Mouse (Mus musculus) common myeloid progenitor, adult 5-6 weeks (primary cell): ENCODE data around the gene Cttnbp2. TPM values are rescaled to one million over a fixed set of nuclear protein-coding genes. Genes with fewer than 3 reads are reported as not detected.

ENCODE experiments used
- ATAC-seq: replicated peaks from 2 replicates; pipeline ENCODE4 v1.8.0; 2016; ENCODE audit warnings: low read depth, mild to moderate bottlenecking, moderate TSS enrichment, inconsistent platforms; ENCODE audit not compliant: poor library complexity, severe bottlenecking
- total RNA-seq: library from RNA; stranded (forward); fragments of 200-1000, 187-1606 nt; gene quantifications from 2 replicates; pipeline ENCODE4 v1.2.3, GENCODE M21; 2017

Gene Cttnbp2
- total RNA-seq, 1 experiment from 2014 or later = not detected

GRCm38 (mm10) chr6:18349153-18349858 lies 165.3 kb downstream of the Cttnbp2 start:
- ATAC-seq = no peak

DNA sequence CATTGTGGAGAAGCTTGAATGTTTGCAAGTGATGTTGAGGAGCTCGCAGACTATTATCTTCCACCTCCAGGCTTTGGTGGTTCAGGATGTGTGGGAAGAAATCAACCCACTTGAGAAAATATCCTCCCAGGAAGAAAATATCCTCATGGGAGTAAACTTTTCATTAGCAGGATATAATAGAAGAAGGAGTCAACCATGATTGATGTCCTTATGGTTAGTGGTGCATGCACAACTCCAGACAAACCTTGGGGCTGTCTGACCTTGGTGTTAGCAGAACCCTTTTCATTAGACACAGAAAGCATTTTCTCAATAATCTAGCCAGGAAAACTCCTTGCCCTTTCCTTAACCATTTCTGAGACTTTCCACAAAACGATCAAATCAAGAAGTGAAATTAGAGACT lies 170.4 kb downstream of the Cttnbp2 start:
- ATAC-seq = no peak

DNA sequence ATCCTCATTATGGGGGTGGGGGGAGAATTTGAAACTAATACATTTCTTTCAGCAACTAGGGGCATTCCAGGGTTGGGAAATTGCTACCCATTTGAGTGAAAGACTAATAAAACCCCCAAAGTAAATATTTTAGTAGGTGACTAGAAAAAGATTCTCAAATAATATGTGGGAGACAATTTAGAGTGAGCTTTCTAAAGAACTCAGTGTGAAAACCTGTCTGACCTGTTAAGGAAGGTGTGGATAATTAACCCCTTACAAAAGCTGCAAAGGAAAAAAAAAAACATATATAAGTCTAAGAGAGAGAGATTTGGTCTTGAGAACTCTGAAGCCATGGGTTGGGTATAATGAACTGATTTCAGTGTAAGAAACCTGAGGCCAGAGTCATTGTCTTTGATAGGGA lies 176.3 kb downstream of the Cttnbp2 start:
- ATAC-seq = no peak

DNA sequence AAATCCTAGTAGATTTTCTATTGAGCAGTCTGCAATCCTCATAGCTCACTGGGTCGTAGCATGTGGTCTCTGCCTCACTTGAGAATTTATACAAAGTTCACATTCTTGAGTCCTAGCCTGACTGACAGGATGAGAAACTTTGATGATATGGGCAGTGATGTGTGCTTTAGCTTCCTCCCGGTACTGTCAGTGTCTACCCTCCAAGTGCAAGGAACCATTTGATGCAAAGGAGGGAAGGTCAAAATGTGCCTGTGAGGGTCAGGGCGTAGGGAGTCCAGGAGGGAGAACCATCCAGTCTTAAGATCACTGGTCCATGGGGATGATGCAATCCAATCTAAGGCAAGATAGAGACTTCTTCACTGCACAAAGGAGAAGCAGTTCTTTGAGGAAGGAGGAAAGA lies 179.2 kb downstream of the Cttnbp2 start:
- no peak for ATAC-seq

DNA sequence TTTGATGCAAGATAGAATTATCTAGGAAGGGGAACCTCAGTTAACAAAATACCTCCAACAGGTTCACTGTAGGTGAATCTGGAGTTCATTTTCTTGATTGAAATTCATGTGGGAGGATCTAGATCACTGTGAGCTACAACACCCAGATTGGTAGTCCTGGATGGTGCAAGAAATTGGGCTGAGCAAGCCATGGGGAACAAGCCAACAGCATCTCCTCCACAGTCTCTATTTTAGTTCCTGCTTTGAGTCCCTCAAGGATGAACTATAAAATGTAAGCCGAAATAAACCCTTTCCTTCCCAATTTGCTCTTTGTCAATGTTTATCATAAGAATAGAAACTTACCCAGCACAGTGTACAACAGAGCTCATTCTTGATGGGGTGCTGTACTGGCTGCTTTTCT lies 191.7 kb downstream of the Cttnbp2 start:
- no peak for ATAC-seq
